Mouse (Mus musculus) urinary bladder, adult 2 months (tissue): ENCODE data around the gene Gm10721. TPM values are rescaled to one million over a fixed set of nuclear protein-coding genes. Genes with fewer than 3 reads are reported as not detected.
A peak's percentile ranks its signal among the peaks of the same experiment; 100 is the strongest.
"Not testable (repeated sequence)": the region's sequence is repeated elsewhere in the genome, so short reads cannot be mapped to it uniquely, and the experiment has no call there.

Source experiments
- DNase-seq: peaks from one replicate; pipeline ENCODE4 v3.0.0; 2022; ENCODE audit warnings: low spot score
- polyA plus RNA-seq: library from polyadenylated mRNA; depleted of rRNA; stranded (reverse); fragments of >200 nt; gene quantifications from 2 replicates; pipeline ENCODE4 v1.2.3, GENCODE M21; 2012; rRNA removed

The Gm10721 gene
- polyA plus RNA-seq: not detected in 2 replicates

- not testable (repeated sequence) for DNase-seq
These were observed at the start of gene Gm10721 for GRCm38 (mm10) chr9:3012733-3013279. TSS of gene Gm10721 (plus strand) at chr9:3013140.

- not testable (repeated sequence) for DNase-seq
These were observed 12.4 kb upstream of the Gm10721 start, which contains the start of gene Gm10722 for GRCm38 (mm10) chr9:3000445-3000972. TSS of gene Gm10722 (plus strand) at chr9:3000922.

GRCm38 (mm10) chr9:3001006-3001405 lies 11.9 kb upstream of the Gm10721 start:
- DNase-seq: not testable (repeated sequence)

- DNase-seq: not testable (repeated sequence)
These were observed 10.8 kb upstream of the Gm10721 start for GRCm38 (mm10) chr9:3001948-3002659.

GRCm38 (mm10) chr9:3002794-3003396 lies 10.0 kb upstream of the Gm10721 start, which contains the start of gene Gm11168:
TSS of gene Gm11168 (plus strand) at chr9:3003346.
- DNase-seq: not testable (repeated sequence)

- DNase-seq: not testable (repeated sequence)
These were observed 6.8 kb upstream of the Gm10721 start for GRCm38 (mm10) chr9:3006179-3006578.

GRCm38 (mm10) chr9:3006636-3007035 lies 6.3 kb upstream of the Gm10721 start:
- peak; percentile 24 for DNase-seq

GRCm38 (mm10) chr9:3007272-3007671 lies 5.7 kb upstream of the Gm10721 start:
- not testable (repeated sequence) for DNase-seq

- not testable (repeated sequence) for DNase-seq
These were observed 3.6 kb upstream of the Gm10721 start for GRCm38 (mm10) chr9:3009331-3009730.

- not testable (repeated sequence) for DNase-seq
These were observed 802 bp upstream of the Gm10721 start for GRCm38 (mm10) chr9:3012054-3012621.

- not testable (repeated sequence) for DNase-seq
These were observed 2.4 kb downstream of the Gm10721 start, which contains the start of gene Gm10720 for GRCm38 (mm10) chr9:3015354-3015753. TSS of gene Gm10720 (plus strand) at chr9:3015654.

GRCm38 (mm10) chr9:3015896-3016295 lies 3.0 kb downstream of the Gm10721 start:
- DNase-seq: not testable (repeated sequence)

- not testable (repeated sequence) for DNase-seq
These were observed 4.2 kb downstream of the Gm10721 start, which contains the start of gene Gm10719 for GRCm38 (mm10) chr9:3017108-3017507. TSS of gene Gm10719 (plus strand) at chr9:3017408.

GRCm38 (mm10) chr9:3018944-3019343 lies 6.0 kb downstream of the Gm10721 start:
- DNase-seq: not testable (repeated sequence)

- not testable (repeated sequence) for DNase-seq
These were observed 7.1 kb downstream of the Gm10721 start for GRCm38 (mm10) chr9:3019835-3020727.

GRCm38 (mm10) chr9:3022316-3023008 lies 9.5 kb downstream of the Gm10721 start:
- not testable (repeated sequence) for DNase-seq

- not testable (repeated sequence) for DNase-seq
These were observed 10.5 kb downstream of the Gm10721 start, which contains the start of gene Gm10718 for GRCm38 (mm10) chr9:3023312-3023984. TSS of gene Gm10718 (plus strand) at chr9:3023547.

GRCm38 (mm10) chr9:3023985-3024648 lies 11.2 kb downstream of the Gm10721 start:
- DNase-seq: not testable (repeated sequence)
